Mouse (Mus musculus) G1E (cell line): Measurements from ENCODE around the gene Strc.

Source experiments
- CTCF ChIP-seq: IDR thresholded peaks from 2 replicates; pipeline ENCODE4 v1.5.1; 2012; ENCODE audit warnings: low read depth, low read length, inconsistent platforms, mixed read lengths
- GATA1 ChIP-seq: IDR thresholded peaks from 2 replicates; pipeline ENCODE4 v1.6.1; 2012; ENCODE audit warnings: borderline replicate concordance, low read length, inconsistent platforms, mixed read lengths
- POLR2AphosphoS5 ChIP-seq: IDR thresholded peaks from 2 replicates; pipeline ENCODE4 v1.6.1; 2012; ENCODE audit warnings: low read depth, low read length, inconsistent platforms; ENCODE audit not compliant: insufficient replicate concordance

- no peak for TF ChIP-seq GATA1
- no peak for TF ChIP-seq CTCF
- TF ChIP-seq POLR2AphosphoS5: no peak
These were observed 32.6 kb downstream of the Strc start for GRCm38 (mm10) chr2:121354378-121354777.
